Mouse (Mus musculus): ENCODE measurements around the gene Wdtc1. TPM values are rescaled to one million over a fixed set of nuclear protein-coding genes. Genes with fewer than 3 reads are reported as not detected.

Gene Wdtc1
- polyA plus RNA-seq, 1 experiment, result 107 TPM

DNA sequence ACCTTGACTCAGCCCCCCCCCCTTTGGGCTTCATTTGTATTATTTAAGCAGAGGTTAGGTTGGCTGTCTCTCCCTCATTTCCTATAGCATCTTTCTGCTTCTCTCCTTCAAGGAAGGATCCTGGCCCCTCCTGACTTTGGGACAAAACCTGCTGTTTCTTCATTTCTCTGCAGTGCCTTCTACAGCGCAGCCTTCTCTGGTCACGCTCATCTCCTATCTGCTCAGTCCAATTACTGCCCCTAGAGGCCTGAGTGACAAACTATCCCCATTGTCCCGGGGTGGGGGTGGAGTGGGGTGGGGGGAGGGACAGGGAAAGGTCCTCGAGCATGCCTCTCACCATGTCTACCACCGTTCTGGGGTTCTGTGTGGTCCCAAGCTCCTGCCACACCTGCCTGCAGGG lies 44.0 kb upstream of the Wdtc1 start:
- Histone ChIP-seq H3K4me3 (ENCODE audit: control insufficient read depth, insufficient read depth, low read length) (no peak overlapping the region), H3K4me1 (replicated peaks; ENCODE audit: control insufficient read depth, insufficient read depth, low read length) (peaks cover 3% of the 10 kb centered on the region), H3K27ac (ENCODE audit: control insufficient read depth, insufficient read depth, low read length) (no peak overlapping the region), H3K36me3 (ENCODE audit: control insufficient read depth, insufficient read depth, low read length) (no peaks in the 10 kb centered on the region), H3K27me3 (ENCODE audit: control insufficient read depth, insufficient read depth, low read length) (no peaks in the 10 kb centered on the region)
- WGBS, result 73% methylated on average over 5 of the region's 5 CpGs
- no peak for DNase-seq
- TF ChIP-seq POLR2A (IDR thresholded peaks at IDR 0.05; ENCODE audit: control insufficient read depth, extremely low read depth, insufficient read depth, low read length, poor library complexity) (no peak), CTCF (IDR thresholded peaks at IDR 0.05; ENCODE audit: borderline replicate concordance, control insufficient read depth, extremely low read depth, insufficient read depth, low read length, poor library complexity) (no peak)

GRCm38 (mm10) chr4:133396079-133396478 lies 42.8 kb upstream of the Wdtc1 start:
- DNase-seq, result no peak
- 94% methylated on average over 2 of the region's 2 CpGs for WGBS
- Histone ChIP-seq H3K4me1 (replicated peaks; ENCODE audit: control insufficient read depth, insufficient read depth, low read length) (peaks cover 12% of the 10 kb centered on the region), H3K4me3 (ENCODE audit: control insufficient read depth, insufficient read depth, low read length) (no peak overlapping the region), H3K27ac (ENCODE audit: control insufficient read depth, insufficient read depth, low read length) (no peak overlapping the region), H3K36me3 (ENCODE audit: control insufficient read depth, insufficient read depth, low read length) (no peaks in the 10 kb centered on the region), H3K27me3 (ENCODE audit: control insufficient read depth, insufficient read depth, low read length) (no peaks in the 10 kb centered on the region)
- TF ChIP-seq CTCF (IDR thresholded peaks at IDR 0.05; ENCODE audit: borderline replicate concordance, control insufficient read depth, extremely low read depth, insufficient read depth, low read length, poor library complexity), result no peak
- no peak for TF ChIP-seq POLR2A (IDR thresholded peaks at IDR 0.05; ENCODE audit: control insufficient read depth, extremely low read depth, insufficient read depth, low read length, poor library complexity)

DNA sequence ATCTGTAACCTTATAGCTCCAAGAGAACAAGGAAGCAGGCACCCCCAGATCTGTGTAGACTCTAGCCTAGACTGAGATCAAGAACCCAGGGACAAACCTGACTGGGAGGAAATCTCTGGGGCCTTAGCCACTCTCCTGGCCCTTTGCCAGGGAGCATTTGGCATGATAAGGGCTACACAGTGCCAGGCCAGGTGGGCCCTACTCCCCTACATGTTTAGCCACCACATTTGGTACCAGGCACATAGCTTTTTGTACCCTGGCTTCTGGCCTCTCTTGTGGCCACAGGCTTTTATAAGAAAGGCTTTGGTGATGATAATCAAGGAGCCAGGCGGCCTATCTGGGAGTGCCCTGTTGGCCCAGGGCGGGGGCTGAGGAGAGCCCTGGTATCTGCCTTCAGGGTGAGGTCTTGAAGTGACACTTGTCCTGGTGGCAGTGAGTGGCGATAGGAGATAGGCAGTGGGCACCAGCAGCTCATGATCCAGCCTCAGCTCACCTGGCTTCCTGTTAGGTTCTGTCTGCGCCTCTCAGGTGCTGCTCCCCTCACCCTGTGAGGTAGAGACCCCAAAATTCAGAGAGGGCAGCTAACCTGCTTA lies 41.8 kb upstream of the Wdtc1 start:
- no peaks in the 10 kb centered on the region for H3K27me3 ChIP-seq (ENCODE audit: control insufficient read depth, insufficient read depth, low read length)

DNA sequence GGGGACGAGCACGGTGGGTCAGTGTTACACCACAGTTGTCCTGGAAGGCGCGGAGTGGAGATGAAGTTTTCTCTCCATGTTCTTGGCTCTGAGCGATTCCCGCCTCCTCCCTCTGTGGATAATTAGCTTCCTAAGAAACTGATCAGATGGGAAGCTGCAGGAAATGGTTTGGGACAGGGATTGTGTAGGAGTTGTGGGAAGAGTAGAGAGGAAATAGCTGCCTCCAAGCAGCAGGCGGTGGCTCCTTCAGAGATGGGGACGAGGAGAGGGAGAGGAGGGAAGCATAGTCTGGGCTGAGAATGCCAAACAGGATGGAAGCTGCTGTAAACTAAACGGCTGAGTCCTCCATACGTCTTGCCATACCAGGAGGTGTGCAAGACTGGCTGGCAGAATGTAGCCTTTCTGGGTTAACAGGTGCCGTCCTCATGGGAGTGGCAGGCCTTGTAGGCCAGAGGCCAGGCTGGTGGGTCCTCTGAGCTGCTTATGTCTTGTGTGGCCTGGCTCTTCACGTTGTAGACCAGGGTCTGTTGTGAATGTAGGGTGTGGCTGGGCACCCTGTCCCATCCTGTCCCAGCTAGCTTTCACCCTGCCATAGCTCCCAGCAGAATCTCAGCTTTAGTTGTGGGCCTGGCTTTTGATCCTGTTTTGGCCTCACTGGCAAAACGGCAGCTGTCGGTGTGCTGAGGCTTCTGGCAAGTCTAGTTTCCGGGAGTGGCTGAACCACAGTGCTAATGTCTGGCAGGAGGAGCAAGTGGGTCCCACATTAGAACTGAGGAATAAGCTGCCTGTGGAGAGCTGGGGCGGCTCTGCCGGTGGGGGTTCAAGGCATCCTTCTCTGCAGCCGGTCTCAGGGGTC lies 38.1 kb upstream of the Wdtc1 start:
- H3K27me3 ChIP-seq (ENCODE audit: control insufficient read depth, insufficient read depth, low read length), result no peaks in the 10 kb centered on the region
- H3K4me3 ChIP-seq (ENCODE audit: control insufficient read depth, insufficient read depth, low read length), result no peak overlapping the region
- H3K4me1 ChIP-seq (replicated peaks; ENCODE audit: control insufficient read depth, insufficient read depth, low read length), result peaks cover 17% of the 10 kb centered on the region
- TF ChIP-seq CTCF (IDR thresholded peaks at IDR 0.05; ENCODE audit: borderline replicate concordance, control insufficient read depth, extremely low read depth, insufficient read depth, low read length, poor library complexity), result no peak
- TF ChIP-seq POLR2A (IDR thresholded peaks at IDR 0.05; ENCODE audit: control insufficient read depth, extremely low read depth, insufficient read depth, low read length, poor library complexity), result no peak
- H3K36me3 ChIP-seq (ENCODE audit: control insufficient read depth, insufficient read depth, low read length), result no peaks in the 10 kb centered on the region
- no peak overlapping the region for H3K27ac ChIP-seq (ENCODE audit: control insufficient read depth, insufficient read depth, low read length)
- 56% methylated on average over 18 of the region's 18 CpGs for WGBS
- no peak for DNase-seq

More for the DNA sequence above, 41.8 kb upstream of the Wdtc1 start:
- H3K4me3 ChIP-seq (ENCODE audit: control insufficient read depth, insufficient read depth, low read length), result no peak overlapping the region
- no peaks in the 10 kb centered on the region for H3K36me3 ChIP-seq (ENCODE audit: control insufficient read depth, insufficient read depth, low read length)
- 88% methylated on average over 4 of the region's 4 CpGs for WGBS
- TF ChIP-seq CTCF (IDR thresholded peaks at IDR 0.05; ENCODE audit: borderline replicate concordance, control insufficient read depth, extremely low read depth, insufficient read depth, low read length, poor library complexity), result no peak
- TF ChIP-seq POLR2A (IDR thresholded peaks at IDR 0.05; ENCODE audit: control insufficient read depth, extremely low read depth, insufficient read depth, low read length, poor library complexity), result no peak
- no peak for DNase-seq
- H3K27ac ChIP-seq (ENCODE audit: control insufficient read depth, insufficient read depth, low read length), result no peak overlapping the region
- peaks cover 20% of the 10 kb centered on the region for H3K4me1 ChIP-seq (replicated peaks; ENCODE audit: control insufficient read depth, insufficient read depth, low read length)

GRCm38 (mm10) chr4:133390585-133390984 lies 37.3 kb upstream of the Wdtc1 start:
- Histone ChIP-seq H3K4me1 (replicated peaks; ENCODE audit: control insufficient read depth, insufficient read depth, low read length) (peaks cover 17% of the 10 kb centered on the region), H3K4me3 (ENCODE audit: control insufficient read depth, insufficient read depth, low read length) (no peak overlapping the region), H3K27me3 (ENCODE audit: control insufficient read depth, insufficient read depth, low read length) (no peaks in the 10 kb centered on the region), H3K27ac (ENCODE audit: control insufficient read depth, insufficient read depth, low read length) (no peak overlapping the region), H3K36me3 (ENCODE audit: control insufficient read depth, insufficient read depth, low read length) (no peaks in the 10 kb centered on the region)
- DNase-seq, result no peak
- TF ChIP-seq POLR2A (IDR thresholded peaks at IDR 0.05; ENCODE audit: control insufficient read depth, extremely low read depth, insufficient read depth, low read length, poor library complexity) (no peak), CTCF (IDR thresholded peaks at IDR 0.05; ENCODE audit: borderline replicate concordance, control insufficient read depth, extremely low read depth, insufficient read depth, low read length, poor library complexity) (no peak)
- WGBS, result 86% methylated on average over 6 of the region's 6 CpGs

GRCm38 (mm10) chr4:133390042-133390441 lies 36.8 kb upstream of the Wdtc1 start:
- Histone ChIP-seq H3K4me3 (ENCODE audit: control insufficient read depth, insufficient read depth, low read length) (no peak overlapping the region), H3K4me1 (replicated peaks; ENCODE audit: control insufficient read depth, insufficient read depth, low read length) (peaks cover 17% of the 10 kb centered on the region), H3K36me3 (ENCODE audit: control insufficient read depth, insufficient read depth, low read length) (no peaks in the 10 kb centered on the region), H3K27ac (ENCODE audit: control insufficient read depth, insufficient read depth, low read length) (no peak overlapping the region), H3K27me3 (ENCODE audit: control insufficient read depth, insufficient read depth, low read length) (no peaks in the 10 kb centered on the region)
- 86% methylated on average over 2 of the region's 2 CpGs for WGBS
- no peak for TF ChIP-seq CTCF (IDR thresholded peaks at IDR 0.05; ENCODE audit: borderline replicate concordance, control insufficient read depth, extremely low read depth, insufficient read depth, low read length, poor library complexity)
- TF ChIP-seq POLR2A (IDR thresholded peaks at IDR 0.05; ENCODE audit: control insufficient read depth, extremely low read depth, insufficient read depth, low read length, poor library complexity), result no peak
- no peak for DNase-seq
